Mouse (Mus musculus) embryonic facial prominence, embryonic 13.5 days (tissue): ENCODE data around the gene Shroom4. TPM values are rescaled to one million over a fixed set of nuclear protein-coding genes. Genes with fewer than 3 reads are reported as not detected.
"Not testable (repeated sequence)": the region's sequence is repeated elsewhere in the genome, so short reads cannot be mapped to it uniquely, and the experiment has no call there.

Source experiments
- ATAC-seq: fragments of 200-750 bp; cut with Nextera tagmentation; 2 replicates; pipeline ENCODE4 v1.8.0; 2017; ENCODE audit warnings: low read depth; ENCODE audit not compliant: insufficient number of reproducible peaks, insufficient read depth, low FRiP score, low TSS enrichment
- H3K27ac ChIP-seq: fragments of 300-500 bp; sonication (generic); 2 replicates; pipeline ENCODE4 v1.5.1; 2015; ENCODE audit warnings: moderate library complexity, mild to moderate bottlenecking, inconsistent platforms
- H3K27me3 ChIP-seq: fragments of 300-500 bp; sonication (generic); 2 replicates; pipeline ENCODE4 v1.6.1; 2015; ENCODE audit warnings: mild to moderate bottlenecking, inconsistent platforms
- H3K36me3 ChIP-seq: fragments of 300-500 bp; sonication (generic); 2 replicates; pipeline ENCODE4 v1.6.1; 2015; ENCODE audit warnings: mild to moderate bottlenecking, inconsistent platforms
- H3K4me1 ChIP-seq: fragments of 300-500 bp; sonication (generic); 2 replicates; pipeline ENCODE4 v1.6.1; 2015; ENCODE audit warnings: inconsistent platforms
- H3K4me2 ChIP-seq: fragments of 300-500 bp; sonication (generic); 2 replicates; pipeline ENCODE4 v1.6.1; 2015; ENCODE audit warnings: moderate library complexity, mild to moderate bottlenecking, inconsistent platforms
- H3K4me3 ChIP-seq: fragments of 300-500 bp; sonication (generic); 2 replicates; pipeline ENCODE4 v1.5.1; 2015; ENCODE audit warnings: mild to moderate bottlenecking, inconsistent platforms
- H3K9ac ChIP-seq: fragments of 300-500 bp; sonication (generic); 2 replicates; pipeline ENCODE4 v1.6.1; 2015; ENCODE audit warnings: mild to moderate bottlenecking, inconsistent platforms
- H3K9me3 ChIP-seq: fragments of 300-500 bp; sonication (generic); 2 replicates; pipeline ENCODE4 v1.6.1; 2016; ENCODE audit warnings: inconsistent platforms
- WGBS: fragments of 180-500 bp; shearing (Covaris S2); methylation state at CpG from one replicate; pipeline ENCODE4 v1.1.7; 2015; ENCODE audit warnings: mixed read lengths; 5-methylcytosine and 5-hydroxymethylcytosine counted together
- polyA plus RNA-seq: library from polyadenylated mRNA; unstranded; fragments of >200 nt; fragmentation: Nextera tagmentation; extraction: Ambion mirVana; gene quantifications from 2 replicates; pipeline ENCODE4 v1.2.1, GENCODE M21; 2015

Gene Shroom4
- polyA plus RNA-seq, 1 experiment from 2014 or later = 6.9 TPM

GRCm38 (mm10) chrX:6415936-6416335 is 16.3 kb downstream of the Shroom4 start:
- Histone ChIP-seq H3K9me3 (no peaks in the 10 kb centered on the region), H3K4me3 (no peak overlapping the region), H3K27ac (no peak overlapping the region), H3K9ac (no peak overlapping the region), H3K36me3 (no peaks in the 10 kb centered on the region), H3K27me3 (no peaks in the 10 kb centered on the region), H3K4me1 (no peaks in the 10 kb centered on the region), H3K4me2 (no peak overlapping the region)
- WGBS = 78% methylated on average over 5 of the region's 5 CpGs
- ATAC-seq = no peak

GRCm38 (mm10) chrX:6418140-6418539 is 18.5 kb downstream of the Shroom4 start:
- Histone ChIP-seq H3K4me3 (no peak overlapping the region), H3K4me2 (no peak overlapping the region), H3K4me1 (no peaks in the 10 kb centered on the region), H3K27ac (no peak overlapping the region), H3K9ac (no peak overlapping the region), H3K36me3 (0 out of 2 replicates have a peak, but pooled peaks cover under 1% of the 10 kb centered on the region), H3K9me3 (no peaks in the 10 kb centered on the region), H3K27me3 (no peaks in the 10 kb centered on the region)
- no peak for ATAC-seq
- WGBS = 51% methylated on average over 4 of the region's 4 CpGs

GRCm38 (mm10) chrX:6435260-6435659 is 35.6 kb downstream of the Shroom4 start:
- Histone ChIP-seq H3K27ac (no peak overlapping the region), H3K4me1 (no peaks in the 10 kb centered on the region), H3K4me2 (no peak overlapping the region), H3K27me3 (no peaks in the 10 kb centered on the region), H3K36me3 (no peaks in the 10 kb centered on the region), H3K9me3 (no peaks in the 10 kb centered on the region), H3K4me3 (no peak overlapping the region), H3K9ac (no peak overlapping the region)
- 76% methylated on average over 2 of the region's 2 CpGs for WGBS
- ATAC-seq = no peak

- Histone ChIP-seq H3K36me3 (no peaks in the 10 kb centered on the region), H3K27ac (0 out of 2 replicates have a peak overlapping the region, but pooled peaks have one; percentile 16), H3K9me3 (no peaks in the 10 kb centered on the region), H3K4me1 (peaks cover 14% of the 10 kb centered on the region), H3K4me2 (no peak overlapping the region), H3K27me3 (no peaks in the 10 kb centered on the region), H3K4me3 (no peak overlapping the region), H3K9ac (no peak overlapping the region)
- WGBS = 31% methylated on average over 1 of the region's 1 CpGs
- no peak for ATAC-seq
These were observed 46.8 kb downstream of the Shroom4 start for GRCm38 (mm10) chrX:6446422-6446821.

GRCm38 (mm10) chrX:6448001-6448400 is 48.3 kb downstream of the Shroom4 start:
- Histone ChIP-seq H3K27ac (no peak overlapping the region), H3K4me3 (no peak overlapping the region), H3K9me3 (no peaks in the 10 kb centered on the region), H3K4me1 (peaks cover 14% of the 10 kb centered on the region), H3K27me3 (no peaks in the 10 kb centered on the region), H3K36me3 (no peaks in the 10 kb centered on the region), H3K4me2 (no peak overlapping the region), H3K9ac (no peak overlapping the region)
- 53% methylated on average over 4 of the region's 4 CpGs for WGBS
- ATAC-seq = no peak

GRCm38 (mm10) chrX:6453220-6453619 is 53.6 kb downstream of the Shroom4 start:
- H3K27ac ChIP-seq = no peak overlapping the region
- no peaks in the 10 kb centered on the region for H3K9me3 ChIP-seq
- H3K27me3 ChIP-seq = no peaks in the 10 kb centered on the region
- no peak overlapping the region for H3K4me3 ChIP-seq
- no peaks in the 10 kb centered on the region for H3K36me3 ChIP-seq
- no peak overlapping the region for H3K9ac ChIP-seq
- H3K4me1 ChIP-seq = no peaks in the 10 kb centered on the region; the same call in 1 of the 2 replicates
- WGBS = 86% methylated on average over 4 of the region's 4 CpGs
- ATAC-seq = no peak
- no peak overlapping the region for H3K4me2 ChIP-seq

- WGBS = no CpG with 5 or more reads among the region's 1 CpGs
- H3K4me1 ChIP-seq, H3K36me3 ChIP-seq, H3K4me2 ChIP-seq, H3K27me3 ChIP-seq, H3K9ac ChIP-seq, H3K9me3 ChIP-seq, ATAC-seq, H3K27ac ChIP-seq, H3K4me3 ChIP-seq: not testable (repeated sequence)
These were observed 69.6 kb downstream of the Shroom4 start for GRCm38 (mm10) chrX:6469251-6469650.

GRCm38 (mm10) chrX:6472563-6472962 is 72.9 kb downstream of the Shroom4 start:
- H3K4me2 ChIP-seq, H3K27ac ChIP-seq, H3K9ac ChIP-seq, H3K36me3 ChIP-seq, H3K4me1 ChIP-seq, H3K9me3 ChIP-seq, H3K27me3 ChIP-seq, H3K4me3 ChIP-seq, ATAC-seq: not testable (repeated sequence)
- no CpG with 5 or more reads among the region's 1 CpGs for WGBS

GRCm38 (mm10) chrX:6475177-6475576 is 75.5 kb downstream of the Shroom4 start:
- Histone ChIP-seq H3K36me3 (no peaks in the 10 kb centered on the region), H3K4me3 (no peak overlapping the region), H3K9ac (no peak overlapping the region), H3K27ac (no peak overlapping the region), H3K4me2 (no peak overlapping the region), H3K27me3 (no peaks in the 10 kb centered on the region), H3K4me1 (no peaks in the 10 kb centered on the region), H3K9me3 (no peaks in the 10 kb centered on the region)
- 38% methylated on average over 1 of the region's 1 CpGs for WGBS
- no peak for ATAC-seq

GRCm38 (mm10) chrX:6482268-6482667 is 82.6 kb downstream of the Shroom4 start:
- Histone ChIP-seq H3K4me3 (no peak overlapping the region), H3K4me1 (0 out of 2 replicates have a peak, but pooled peaks cover 2% of the 10 kb centered on the region), H3K27ac (no peak overlapping the region), H3K4me2 (no peak overlapping the region), H3K27me3 (no peaks in the 10 kb centered on the region), H3K9ac (no peak overlapping the region), H3K36me3 (no peaks in the 10 kb centered on the region), H3K9me3 (no peaks in the 10 kb centered on the region)
- WGBS = 83% methylated on average over 4 of the region's 4 CpGs
- no peak for ATAC-seq

GRCm38 (mm10) chrX:6483817-6484216 is 84.2 kb downstream of the Shroom4 start:
- Histone ChIP-seq H3K27ac (0 out of 2 replicates have a peak overlapping the region, but pooled peaks have one; percentile 39), H3K9me3 (no peaks in the 10 kb centered on the region), H3K9ac (no peak overlapping the region), H3K4me2 (no peak overlapping the region), H3K4me3 (no peak overlapping the region), H3K27me3 (no peaks in the 10 kb centered on the region), H3K36me3 (no peaks in the 10 kb centered on the region), H3K4me1 (0 out of 2 replicates have a peak, but pooled peaks cover 2% of the 10 kb centered on the region)
- WGBS = 23% methylated on average over 8 of the region's 8 CpGs
- no peak for ATAC-seq

GRCm38 (mm10) chrX:6490433-6490832 is 90.8 kb downstream of the Shroom4 start:
- Histone ChIP-seq H3K9me3 (no peaks in the 10 kb centered on the region), H3K36me3 (no peaks in the 10 kb centered on the region), H3K9ac (no peak overlapping the region), H3K27ac (no peak overlapping the region), H3K27me3 (no peaks in the 10 kb centered on the region), H3K4me2 (no peak overlapping the region), H3K4me3 (no peak overlapping the region), H3K4me1 (peaks cover 11% of the 10 kb centered on the region)
- 58% methylated on average over 4 of the region's 4 CpGs for WGBS
- no peak for ATAC-seq

GRCm38 (mm10) chrX:6495456-6495855 is 95.8 kb downstream of the Shroom4 start:
- H3K4me3 ChIP-seq = no peak overlapping the region
- peak overlapping the region; percentile 82 for H3K27ac ChIP-seq
- ATAC-seq = peak; percentile 71; the same call in 1 of the 2 replicates
- peaks cover 22% of the 10 kb centered on the region for H3K4me1 ChIP-seq
- H3K36me3 ChIP-seq = no peaks in the 10 kb centered on the region
- no peak overlapping the region for H3K9ac ChIP-seq
- H3K9me3 ChIP-seq = no peaks in the 10 kb centered on the region
- H3K27me3 ChIP-seq = no peaks in the 10 kb centered on the region
- no peak overlapping the region for H3K4me2 ChIP-seq
